Mouse (Mus musculus) midbrain, postnatal 0 days (tissue): ENCODE results near the gene Lamtor5. TPM values are rescaled to one million over a fixed set of nuclear protein-coding genes. Genes with fewer than 3 reads are reported as not detected.
A peak's percentile ranks its signal among the peaks of the same experiment; 100 is the strongest.

Source experiments
- ATAC-seq: fragments of 200-750 bp; cut with Nextera tagmentation; 2 replicates; pipeline ENCODE4 v1.8.0; 2017; ENCODE audit warnings: moderate number of reproducible peaks, mild to moderate bottlenecking, moderate TSS enrichment, moderate library complexity; ENCODE audit not compliant: low FRiP score
- DNase-seq: peaks from one replicate; pipeline ENCODE4 v3.0.0-alpha.2; 2015; ENCODE audit warnings: low spot score
- H3K27ac ChIP-seq: fragments of 300-500 bp; sonication (generic); 2 replicates; pipeline ENCODE4 v1.5.1; 2014; ENCODE audit warnings: low read depth, mild to moderate bottlenecking, low read length, mixed read lengths
- H3K27me3 ChIP-seq: fragments of 300-500 bp; sonication (generic); 2 replicates; pipeline ENCODE4 v1.6.1; 2014; ENCODE audit warnings: low read length, control low read depth, mixed read lengths; ENCODE audit not compliant: insufficient read depth
- H3K36me3 ChIP-seq: fragments of 300-500 bp; sonication (generic); 2 replicates; pipeline ENCODE4 v1.6.1; 2014; ENCODE audit warnings: low read length, control low read depth, mixed read lengths; ENCODE audit not compliant: insufficient read depth
- H3K4me1 ChIP-seq: fragments of 300-500 bp; sonication (generic); 2 replicates; pipeline ENCODE4 v1.6.1; 2014; ENCODE audit warnings: mild to moderate bottlenecking, control low read depth, antibody characterized with exemption, low read length, mixed read lengths; ENCODE audit not compliant: insufficient read depth
- H3K4me2 ChIP-seq: fragments of 300-500 bp; sonication (generic); 2 replicates; pipeline ENCODE4 v1.6.1; 2014; ENCODE audit warnings: low read depth, mild to moderate bottlenecking, low read length, mixed read lengths; ENCODE audit not compliant: poor library complexity, severe bottlenecking
- H3K4me3 ChIP-seq: fragments of 300-500 bp; sonication (generic); 2 replicates; pipeline ENCODE4 v1.5.1; 2014; ENCODE audit warnings: low read depth, mild to moderate bottlenecking, low read length, moderate library complexity
- H3K9ac ChIP-seq: fragments of 300-500 bp; sonication (generic); replicated peaks from 2 replicates; pipeline ENCODE4 v1.6.1; 2014; ENCODE audit warnings: mild to moderate bottlenecking, low read length, moderate library complexity, mixed read lengths; ENCODE audit not compliant: poor library complexity, severe bottlenecking
- H3K9me3 ChIP-seq: fragments of 300-500 bp; sonication (generic); 2 replicates; pipeline ENCODE4 v1.6.1; 2016; ENCODE audit warnings: low read length, control low read depth
- CTCF ChIP-seq: IDR thresholded peaks from 2 replicates; pipeline ENCODE4 v1.5.1; 2016; ENCODE audit warnings: antibody characterized with exemption, mild to moderate bottlenecking
- WGBS: fragments of 180-500 bp; shearing (Covaris S2); extraction: QIAGEN DNeasy Blood & Tissue Kit; methylation state at CpG from one replicate; pipeline ENCODE4 v1.1.7; 2014; 5-methylcytosine and 5-hydroxymethylcytosine counted together
- polyA plus RNA-seq: library from polyadenylated mRNA; unstranded; fragments of >200 nt; fragmentation: Nextera tagmentation; extraction: Ambion mirVana; gene quantifications from 2 replicates; pipeline ENCODE4 v1.2.1, GENCODE M21; 2015
- total RNA-seq: library from RNA; depleted of rRNA; stranded (reverse); fragments of >200 nt; gene quantifications from 2 replicates; pipeline ENCODE4 v1.2.3, GENCODE M21; 2014; rRNA removed

Lamtor5 gene
- total and polyA plus RNA-seq, 2 experiments from 2014 or later = 69.9 to 153 TPM

DNA sequence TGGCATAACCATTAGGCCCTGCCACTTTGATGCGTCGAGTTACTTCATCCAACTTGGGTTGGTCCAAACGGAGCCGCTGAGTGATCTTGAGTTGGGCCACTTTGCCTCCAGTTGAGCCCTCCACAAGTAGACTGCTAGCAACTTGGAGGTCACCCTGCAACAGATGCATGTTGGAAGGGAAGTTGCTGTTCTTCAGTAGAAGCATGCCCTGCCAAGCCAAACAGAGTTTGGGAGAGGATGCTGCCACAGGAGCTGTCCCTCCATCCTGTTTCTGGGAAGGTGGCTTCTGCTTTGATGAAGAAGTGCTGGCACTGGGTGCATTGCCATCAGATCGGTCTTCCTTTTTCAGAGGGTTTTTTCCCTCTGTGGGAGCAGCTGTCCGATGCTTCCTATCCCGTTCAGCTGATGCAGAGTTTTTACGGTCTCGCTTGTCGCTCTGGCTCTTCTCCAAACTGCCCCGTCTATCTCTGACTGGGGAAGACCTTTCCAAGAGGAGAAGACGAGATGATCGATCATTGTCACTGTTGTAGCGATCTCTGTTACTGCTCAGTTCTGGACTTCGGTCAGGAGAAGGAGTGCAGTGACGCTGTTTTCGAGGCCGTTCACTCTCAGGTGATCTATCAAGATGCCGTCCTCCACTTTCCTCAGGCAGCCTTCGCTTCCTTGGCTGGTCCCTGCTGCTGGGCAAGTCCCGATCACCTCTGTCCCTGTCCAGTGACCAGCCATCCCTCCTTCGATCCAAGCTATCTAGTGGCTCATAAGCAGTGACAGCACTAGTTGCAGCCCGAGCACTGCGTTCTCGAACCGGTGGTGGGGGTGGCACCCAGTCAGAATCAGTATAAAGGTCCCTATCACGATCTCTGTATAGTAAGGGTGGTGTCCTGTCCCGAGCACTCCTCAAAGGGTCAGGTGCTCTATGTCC is 52.1 kb downstream of the Lamtor5 start:
- H3K9me3 ChIP-seq = no peaks in the 10 kb centered on the region
- peaks cover 7% of the 10 kb centered on the region; the same call in 1 of the 2 replicates for H3K4me1 ChIP-seq
- ATAC-seq (no peak), DNase-seq (no peak)
- TF ChIP-seq CTCF = no peak
- H3K4me2 ChIP-seq = peak overlapping the region; percentile 83
- H3K4me3 ChIP-seq = no peak overlapping the region
- H3K9ac ChIP-seq = no peak overlapping the region
- WGBS = 75% methylated on average over 28 of the region's 28 CpGs
- no peaks in the 10 kb centered on the region for H3K27me3 ChIP-seq
- peaks cover 9% of the 10 kb centered on the region for H3K36me3 ChIP-seq
- H3K27ac ChIP-seq = no peak overlapping the region

DNA sequence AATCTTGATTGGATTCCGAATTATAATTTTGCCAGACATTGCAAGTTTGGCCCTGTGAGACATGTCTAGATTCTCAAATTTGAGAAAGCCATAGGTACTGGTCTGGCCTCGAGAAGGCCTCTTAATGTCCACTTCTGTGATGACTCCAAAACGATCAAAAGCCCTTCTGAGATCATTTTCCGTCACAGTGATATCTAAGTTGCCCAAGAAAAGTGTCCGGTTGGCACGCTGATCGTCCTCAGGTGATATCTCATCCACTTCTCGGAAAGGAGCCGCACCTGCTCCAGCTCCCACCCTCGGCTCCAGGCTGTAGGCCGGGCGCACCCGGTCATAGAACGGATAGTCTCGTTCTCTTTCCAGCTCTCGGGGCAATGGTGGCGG is 53.1 kb downstream of the Lamtor5 start:
- H3K27ac ChIP-seq = no peak overlapping the region; the same call in 1 of the 2 replicates
- WGBS = 22% methylated on average over 17 of the region's 17 CpGs
- peak overlapping the region; percentile 84 for H3K9ac ChIP-seq
- no peaks in the 10 kb centered on the region for H3K27me3 ChIP-seq
- TF ChIP-seq CTCF = no peak
- H3K9me3 ChIP-seq = no peaks in the 10 kb centered on the region
- H3K36me3 ChIP-seq = peaks cover 9% of the 10 kb centered on the region
- ATAC-seq (no peak), DNase-seq (no peak)
- H3K4me1 ChIP-seq = peaks cover 7% of the 10 kb centered on the region; the same call in 1 of the 2 replicates
- peak overlapping the region; percentile 83 for H3K4me2 ChIP-seq
- peak overlapping the region; percentile 94 for H3K4me3 ChIP-seq

DNA sequence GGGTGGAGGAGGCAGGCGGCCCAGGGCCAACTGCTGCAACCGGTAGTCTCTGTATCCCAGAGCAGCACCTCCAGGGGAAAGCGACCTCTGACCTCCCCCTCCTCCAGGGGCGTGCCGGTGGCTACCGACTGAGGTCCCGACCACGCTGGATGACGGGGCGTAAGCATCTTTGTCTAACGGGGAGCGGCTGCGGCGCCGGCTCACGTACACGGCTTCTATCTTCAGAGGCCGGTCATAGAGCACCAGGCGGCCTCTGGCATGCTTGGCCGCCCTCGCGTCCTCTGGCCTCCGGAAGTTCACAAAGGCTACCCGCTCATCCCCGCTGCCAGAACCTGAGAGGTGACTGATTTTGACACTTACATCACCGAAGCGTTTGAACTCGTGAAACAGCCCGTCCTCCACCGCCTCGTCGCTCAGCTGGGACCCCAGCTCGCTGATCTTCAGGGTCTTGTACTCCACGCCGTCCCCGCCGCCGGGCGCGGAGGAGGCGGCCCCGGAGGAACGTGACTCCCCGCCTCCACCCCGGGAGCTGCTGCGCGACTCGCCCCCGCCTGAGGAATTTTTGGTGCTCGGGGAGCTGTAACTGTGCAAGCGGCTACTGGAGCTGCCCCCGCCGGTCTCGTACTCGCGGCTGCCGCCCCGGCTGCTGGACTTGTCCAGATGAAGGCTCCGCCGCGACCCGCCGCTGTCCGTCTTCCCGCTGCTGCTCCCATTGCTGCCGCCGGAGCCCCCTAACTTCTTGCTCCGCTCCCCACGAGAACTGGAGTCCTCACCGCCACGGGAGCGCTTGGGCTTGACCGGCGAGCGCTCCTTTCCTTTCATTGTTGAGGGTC is 53.7 kb downstream of the Lamtor5 start:
- ATAC-seq (peak; percentile 2; the same call in 1 of the 2 replicates), DNase-seq (peak; percentile 19)
- H3K27ac ChIP-seq = peak overlapping the region; percentile 91
- TF ChIP-seq CTCF = no peak
- peaks cover 7% of the 10 kb centered on the region; the same call in 1 of the 2 replicates for H3K4me1 ChIP-seq
- H3K9ac ChIP-seq = peak overlapping the region; percentile 84
- no peaks in the 10 kb centered on the region for H3K27me3 ChIP-seq
- no peaks in the 10 kb centered on the region for H3K9me3 ChIP-seq
- peak overlapping the region; percentile 83 for H3K4me2 ChIP-seq
- under 1% methylated on average over 75 of the region's 75 CpGs for WGBS
- peaks cover 9% of the 10 kb centered on the region for H3K36me3 ChIP-seq
- peak overlapping the region; percentile 94 for H3K4me3 ChIP-seq

DNA sequence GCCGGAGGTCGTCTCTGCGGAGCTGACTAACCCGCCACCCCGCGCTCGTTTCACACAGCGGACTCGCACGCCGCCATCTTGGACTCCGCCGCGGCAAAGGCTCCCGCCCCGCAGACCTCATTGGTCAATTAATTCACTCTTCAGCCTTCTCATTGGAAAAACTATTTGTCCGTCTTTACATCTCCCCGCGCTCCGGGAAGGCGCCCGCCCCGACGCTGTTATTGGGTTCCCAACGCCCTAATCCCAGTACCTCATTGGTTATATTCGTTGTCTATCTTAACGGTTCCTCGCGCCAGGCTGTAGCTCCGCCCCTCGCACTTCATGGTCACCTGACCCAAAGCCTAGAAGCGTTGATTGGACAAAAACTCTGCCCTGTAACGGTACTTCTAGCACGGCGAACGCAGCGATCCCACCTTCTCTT is 54.3 kb downstream of the Lamtor5 start:
- Histone ChIP-seq H3K4me3 (peak overlapping the region; percentile 94), H3K4me2 (peak overlapping the region; percentile 83; the same call in 1 of the 2 replicates), H3K4me1 (peaks cover 7% of the 10 kb centered on the region; the same call in 1 of the 2 replicates), H3K27ac (peak overlapping the region; percentile 91), H3K9me3 (no peaks in the 10 kb centered on the region), H3K36me3 (peaks cover 9% of the 10 kb centered on the region), H3K9ac (peak overlapping the region; percentile 84), H3K27me3 (no peaks in the 10 kb centered on the region)
- DNase-seq (peak; percentile 100), ATAC-seq (peak; percentile 98)
- TF ChIP-seq CTCF = no peak
- under 1% methylated on average over 37 of the region's 37 CpGs for WGBS

Other genes starting within 250 kb of the Lamtor5 start
- 66.1 and 74.0 TPM in 2 replicates for gene Kcna3, start 242.7 kb upstream of the Lamtor5 start, total RNA-seq
- gene Kcna3, start 242.7 kb upstream of the Lamtor5 start, polyA plus RNA-seq = 15.6 and 16.0 TPM in 2 replicates
- 17.6 and 17.7 TPM in 2 replicates for gene Kcna2, start 177.7 kb upstream of the Lamtor5 start, total RNA-seq
- gene Kcna2, start 177.7 kb upstream of the Lamtor5 start, polyA plus RNA-seq = 1.4 and 1.7 TPM in 2 replicates
- not detected in 2 replicates for gene Kcna10, start 95.8 kb upstream of the Lamtor5 start, total RNA-seq
- gene Kcna10, start 95.8 kb upstream of the Lamtor5 start, polyA plus RNA-seq = not detected in 2 replicates
- 0.19 TPM in 1 of 2 replicates, not detected in the other for gene Cym, start 57.1 kb upstream of the Lamtor5 start, total RNA-seq
- gene Cym, start 57.1 kb upstream of the Lamtor5 start, polyA plus RNA-seq = 0.16 TPM in 1 of 2 replicates, not detected in the other
- not detected in 2 replicates for gene A630076J17Rik, start 48.2 kb upstream of the Lamtor5 start, total RNA-seq
- gene A630076J17Rik, start 48.2 kb upstream of the Lamtor5 start, polyA plus RNA-seq = 0.20 TPM in 1 of 2 replicates, not detected in the other
- gene Prok1, start 39.2 kb upstream of the Lamtor5 start, total RNA-seq = 0.14 and 0.33 TPM in 2 replicates
- 0.09 and 0.16 TPM in 2 replicates for gene Prok1, start 39.2 kb upstream of the Lamtor5 start, polyA plus RNA-seq
- 1.4 and 1.5 TPM in 2 replicates for gene Slc16a4, start 12.4 kb downstream of the Lamtor5 start, total RNA-seq
- 2.0 and 2.4 TPM in 2 replicates for gene Slc16a4, start 12.4 kb downstream of the Lamtor5 start, polyA plus RNA-seq
- gene Rbm15, start 54.8 kb downstream of the Lamtor5 start, total RNA-seq = 17.2 and 23.4 TPM in 2 replicates
- gene Rbm15, start 54.8 kb downstream of the Lamtor5 start, polyA plus RNA-seq = 4.9 and 5.7 TPM in 2 replicates
- 41.3 and 46.8 TPM in 2 replicates for gene Kcnc4, start 180.7 kb downstream of the Lamtor5 start, total RNA-seq
- 16.0 and 17.2 TPM in 2 replicates for gene Kcnc4, start 180.7 kb downstream of the Lamtor5 start, polyA plus RNA-seq
- gene Slc6a17, start 239.2 kb downstream of the Lamtor5 start, total RNA-seq = 52.0 and 60.0 TPM in 2 replicates
- 17.5 and 22.2 TPM in 2 replicates for gene Slc6a17, start 239.2 kb downstream of the Lamtor5 start, polyA plus RNA-seq